Mouse (Mus musculus) thymus, postnatal 10 days (tissue): ENCODE results near the gene Csf2rb2.
"Not testable (repeated sequence)": the region's sequence is repeated elsewhere in the genome, so short reads cannot be mapped to it uniquely, and the experiment has no call there.

ENCODE experiments used
- DNase-seq, 2 experiments: peaks; one replicate each; pipeline ENCODE4 v3.0.0; 2021; ENCODE audit warnings: low spot score in 2 of 2

Gene Csf2rb2

GRCm38 (mm10) chr15:78318338-78319171, 13.0 kb upstream of the Csf2rb2 start:
- DNase-seq, result not testable (repeated sequence)

DNA sequence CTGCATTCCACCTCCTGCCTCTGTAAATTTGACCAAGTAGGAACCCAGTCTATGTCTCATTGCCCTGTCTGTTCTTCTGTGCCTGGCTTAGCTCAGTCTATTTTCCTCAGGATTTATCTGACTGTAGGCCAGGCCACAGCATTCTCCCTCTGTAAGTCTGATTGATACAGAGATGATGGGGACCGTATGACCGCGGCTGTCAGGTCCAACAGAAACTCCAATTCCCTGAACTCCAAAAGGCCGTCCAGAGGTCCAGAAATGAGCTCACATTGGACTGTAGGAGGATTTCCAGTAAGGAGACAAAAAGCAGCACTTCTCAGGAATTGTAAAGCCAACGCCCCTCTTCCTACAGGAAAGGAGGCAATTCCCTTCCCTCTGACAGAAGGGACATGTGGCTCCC, 8.1 kb upstream of the Csf2rb2 start:
- not testable (repeated sequence) for DNase-seq

DNA sequence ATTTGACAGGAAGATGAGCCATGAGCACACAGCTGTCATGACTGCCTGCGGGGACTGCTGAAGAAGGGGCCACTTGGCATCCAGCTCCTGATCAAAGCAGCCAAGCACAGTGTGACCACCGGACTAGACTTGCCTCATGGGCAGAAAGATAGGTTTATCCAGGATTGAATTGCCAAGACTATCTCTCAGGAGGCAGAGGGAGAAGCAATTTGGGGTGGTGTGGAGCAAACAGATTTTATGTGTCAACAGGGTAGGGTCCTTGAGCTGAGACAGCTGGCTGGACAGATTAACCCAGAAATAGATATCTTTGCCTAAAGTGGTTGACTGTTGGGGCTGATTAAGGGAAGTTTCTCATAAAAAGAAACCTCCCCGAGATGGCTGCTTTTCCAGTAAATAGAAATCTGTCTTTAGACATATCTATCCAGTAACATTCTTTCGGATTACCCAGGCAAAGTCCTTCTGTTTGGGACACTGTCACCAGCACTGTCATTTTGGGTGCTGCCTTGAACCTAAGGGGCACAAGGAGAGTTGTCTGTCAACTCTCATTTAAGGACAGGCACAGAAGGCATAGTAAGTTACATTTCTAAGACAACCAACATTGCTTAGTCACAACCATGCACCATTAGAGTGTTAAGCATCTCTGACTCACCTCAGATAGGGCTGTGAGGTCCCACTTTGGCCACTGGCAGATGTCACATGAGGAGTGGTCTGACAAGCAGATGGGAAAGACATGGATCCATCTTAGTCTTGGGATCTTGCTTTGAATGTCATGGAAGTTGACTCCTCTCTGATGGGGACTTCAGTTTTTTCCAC, 7.1 kb upstream of the Csf2rb2 start:
- DNase-seq, result not testable (repeated sequence)

- DNase-seq, result no peak
Observed at GRCm38 (mm10) chr15:78310971-78311370, 5.5 kb upstream of the Csf2rb2 start.

DNA sequence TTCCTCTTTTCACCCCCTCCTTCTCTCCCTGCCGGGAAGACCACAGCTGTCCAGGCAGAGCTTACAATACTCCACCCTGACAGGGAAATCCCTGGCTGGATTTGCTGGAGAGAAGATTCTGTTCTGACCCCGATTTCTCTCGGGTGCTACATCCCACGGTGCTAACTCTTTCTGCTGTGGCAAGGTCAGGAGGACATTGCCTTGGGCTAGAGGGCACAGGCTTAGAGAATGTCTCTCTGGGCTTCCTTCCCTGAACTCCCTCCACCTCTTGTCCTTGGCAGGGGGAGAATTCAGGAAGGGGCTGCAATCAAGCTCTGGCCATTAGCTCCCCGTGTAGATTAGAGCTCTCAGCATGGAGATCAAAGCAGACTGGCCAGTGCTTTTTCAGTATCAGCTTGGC, 4.3 kb upstream of the Csf2rb2 start:
- DNase-seq, result no peak

DNA sequence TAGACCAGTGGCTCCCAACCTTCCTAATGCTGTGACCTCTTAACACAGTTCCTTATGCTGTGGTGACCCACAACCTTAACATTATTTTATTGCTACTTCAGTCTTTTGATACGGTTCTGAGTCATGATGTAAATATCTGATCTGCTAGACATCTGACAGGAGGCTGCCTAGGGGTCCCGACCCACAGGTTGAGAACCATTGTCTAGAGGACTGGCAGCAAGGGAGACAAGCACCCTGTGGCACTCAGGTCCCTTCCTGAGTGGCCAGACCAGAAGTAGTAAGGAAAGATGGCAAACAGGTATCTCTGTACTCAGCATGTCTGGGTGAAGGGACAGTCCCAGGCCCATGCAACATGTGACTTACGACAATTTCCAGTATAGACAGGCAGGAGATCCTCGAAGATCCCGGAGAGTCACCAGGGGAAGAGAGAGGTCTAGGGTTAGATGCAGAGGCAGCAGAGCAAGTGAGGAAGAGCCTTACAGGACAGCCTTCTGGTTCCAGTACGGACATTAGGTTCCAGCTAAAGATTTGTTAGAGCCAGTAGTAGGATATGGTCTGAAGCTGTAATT, 1.8 kb downstream of the Csf2rb2 start:
- no peak for DNase-seq

- DNase-seq, result no peak
Observed at GRCm38 (mm10) chr15:78302718-78303117, 2.8 kb downstream of the Csf2rb2 start.

- no peak for DNase-seq
Observed at GRCm38 (mm10) chr15:78300773-78301172, 4.7 kb downstream of the Csf2rb2 start.

GRCm38 (mm10) chr15:78299641-78300040, 5.9 kb downstream of the Csf2rb2 start:
- DNase-seq, result no peak

GRCm38 (mm10) chr15:78298558-78298957, 7.0 kb downstream of the Csf2rb2 start:
- no peak for DNase-seq

GRCm38 (mm10) chr15:78293716-78294115, 11.8 kb downstream of the Csf2rb2 start:
- no peak for DNase-seq

GRCm38 (mm10) chr15:78293228-78293627, 12.3 kb downstream of the Csf2rb2 start:
- not testable (repeated sequence) for DNase-seq

DNA sequence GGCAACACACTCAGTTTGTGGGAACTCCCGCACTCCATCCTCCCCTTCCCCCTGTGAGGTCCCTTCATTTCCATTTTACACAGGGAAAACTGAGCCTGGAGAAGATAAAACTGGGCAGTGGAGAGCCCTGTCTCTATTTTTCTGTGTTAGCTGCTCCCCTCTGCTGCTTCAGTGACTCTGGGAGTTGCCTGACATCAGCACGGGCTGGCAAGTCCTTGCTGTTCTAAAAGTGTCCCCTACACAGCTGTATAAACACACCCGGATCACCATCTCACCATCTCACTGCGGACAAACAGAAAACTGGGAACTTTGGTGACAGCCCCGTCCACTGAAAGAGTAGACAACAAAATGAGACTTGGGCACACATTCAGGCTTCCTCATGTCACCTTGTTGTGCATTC, 15.7 kb downstream of the Csf2rb2 start:
- not testable (repeated sequence) for DNase-seq

DNA sequence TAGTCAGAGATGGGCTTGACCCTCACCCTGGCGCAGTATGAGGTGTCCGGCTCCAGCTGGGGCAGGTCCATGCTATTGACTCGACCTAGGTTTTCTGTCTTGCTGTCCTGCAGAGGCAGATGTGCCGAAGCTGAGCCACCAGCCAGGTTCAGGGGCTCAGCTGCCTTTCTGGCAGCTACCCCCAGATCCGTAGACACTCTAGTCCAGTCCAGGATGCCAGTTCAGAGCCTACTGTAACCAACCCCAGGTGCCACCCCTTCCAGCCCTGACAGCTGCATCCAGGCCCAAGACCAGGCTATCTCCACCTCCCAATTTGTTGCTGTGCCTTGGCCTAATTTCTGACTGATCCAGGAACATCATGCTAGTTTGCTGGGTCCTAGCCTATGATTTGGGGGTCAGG, 17.6 kb downstream of the Csf2rb2 start:
- no peak for DNase-seq

DNA sequence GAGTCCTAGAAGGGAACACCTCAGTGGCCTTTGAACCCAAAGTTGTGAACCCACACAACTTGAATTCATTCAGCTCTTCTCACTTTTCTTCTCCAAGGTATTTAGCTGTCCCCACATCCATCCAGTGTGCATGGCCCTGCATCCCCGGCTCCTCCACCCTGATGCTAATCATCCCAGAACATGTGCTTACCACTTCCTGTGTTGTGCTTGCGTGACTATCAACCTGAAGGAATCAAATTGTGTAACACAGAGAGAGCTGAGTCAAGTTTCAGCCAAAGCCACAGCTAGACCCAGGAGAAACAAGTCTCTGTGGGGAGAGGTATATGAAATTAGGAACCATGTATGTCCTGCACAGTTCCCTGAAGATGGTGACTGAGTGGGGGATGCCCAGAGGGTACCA, 27.2 kb downstream of the Csf2rb2 start:
- DNase-seq, result no peak

GRCm38 (mm10) chr15:78271208-78271607, 34.3 kb downstream of the Csf2rb2 start:
- DNase-seq, result no peak

DNA sequence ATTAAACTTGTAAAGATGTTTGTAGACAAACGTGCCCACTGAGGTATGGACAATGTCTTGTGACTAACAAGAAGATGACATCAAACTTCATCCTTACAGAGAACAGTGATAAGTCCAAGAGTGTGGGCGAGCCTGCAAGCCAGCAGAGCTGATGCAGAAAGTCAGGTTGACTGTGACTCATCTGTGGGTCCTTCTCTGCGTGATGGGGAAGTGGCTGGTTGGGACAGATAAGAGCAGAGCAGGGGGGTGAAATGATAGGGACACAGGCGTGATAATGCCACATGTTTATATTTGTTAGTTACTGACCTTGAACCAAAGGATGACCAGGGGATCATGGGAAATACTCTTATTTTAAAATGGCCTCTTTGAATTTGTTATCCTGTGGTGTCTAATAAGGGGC, 37.7 kb downstream of the Csf2rb2 start:
- DNase-seq, result no peak

GRCm38 (mm10) chr15:78267441-78267840, 38.1 kb downstream of the Csf2rb2 start:
- no peak for DNase-seq

GRCm38 (mm10) chr15:78263286-78263685, 42.2 kb downstream of the Csf2rb2 start:
- no peak for DNase-seq

GRCm38 (mm10) chr15:78260668-78261333, 44.7 kb downstream of the Csf2rb2 start:
- no peak for DNase-seq

DNA sequence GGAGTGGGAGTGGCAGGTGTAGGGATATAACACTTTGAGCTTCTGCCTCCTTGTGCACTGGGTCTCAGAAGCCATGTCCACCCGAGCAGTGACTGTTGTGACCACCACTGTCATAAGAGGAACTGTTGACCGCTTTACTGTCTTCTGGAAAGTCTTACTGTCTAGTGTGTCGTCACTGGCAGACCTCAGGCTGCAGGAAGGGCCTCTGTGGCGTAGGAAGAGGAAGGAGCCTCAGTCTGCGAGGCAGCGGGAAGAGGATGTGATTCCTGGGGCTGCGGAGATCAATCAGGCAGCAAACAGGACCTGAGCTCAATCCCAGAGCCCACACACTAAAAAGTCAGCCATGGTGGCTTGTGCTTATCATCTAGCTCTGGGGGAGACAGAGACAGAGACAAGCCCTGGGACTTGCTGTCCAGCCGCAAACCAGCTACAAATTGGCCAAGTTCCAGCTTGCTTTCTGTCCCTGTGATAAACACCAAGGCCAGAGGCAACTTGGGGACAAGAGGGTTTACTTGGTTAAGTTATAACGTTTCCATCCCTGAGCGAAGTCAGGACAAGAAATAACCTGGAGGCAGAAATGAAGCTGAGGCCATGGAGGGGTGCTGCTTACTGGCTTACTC, 47.2 kb downstream of the Csf2rb2 start:
- DNase-seq, result no peak
